Mouse (Mus musculus): ENCODE data around the gene Foxn3. TPM values are rescaled to one million over a fixed set of nuclear protein-coding genes. Genes with fewer than 3 reads are reported as not detected.
A peak's percentile ranks its signal among the peaks of the same experiment; 100 is the strongest.

Gene Foxn3
- polyA plus RNA-seq, 1 experiment from 2014 or later: 86.3 TPM

- no peak overlapping the region for H3K27ac ChIP-seq (replicated peaks; ENCODE audit: low read depth, low read length)
- no peak overlapping the region for H3K4me2 ChIP-seq (ENCODE audit: low read depth, low read length)
- H3K27me3 ChIP-seq (replicated peaks; ENCODE audit: control insufficient read depth, insufficient read depth, low read length): no peaks in the 10 kb centered on the region
- 0 out of 2 replicates have a peak, but pooled peaks cover 3% of the 10 kb centered on the region for H3K4me1 ChIP-seq (ENCODE audit: control insufficient read depth, insufficient read depth, low read length)
- 79% methylated on average over 3 of the region's 3 CpGs for WGBS
- DNase-seq (ENCODE audit: low spot score): no peak
- H3K4me3 ChIP-seq (ENCODE audit: low read depth, low read length): no peak overlapping the region
- peaks cover 6% of the 10 kb centered on the region; the same call in 1 of the 2 replicates for H3K9me3 ChIP-seq (ENCODE audit: control insufficient read depth, low read length)
- H3K9ac ChIP-seq (ENCODE audit: low read depth, low read length): no peak overlapping the region
- no peak for ATAC-seq (ENCODE audit: low read depth)
- no peaks in the 10 kb centered on the region for H3K36me3 ChIP-seq (ENCODE audit: control insufficient read depth, insufficient read depth, low read length)
Measured at GRCm38 (mm10) chr12:99395082-99395481, 168.3 kb downstream of the Foxn3 start.

- Histone ChIP-seq H3K27ac (replicated peaks; ENCODE audit: low read depth, low read length) (no peak overlapping the region), H3K4me1 (ENCODE audit: control insufficient read depth, insufficient read depth, low read length) (0 out of 2 replicates have a peak, but pooled peaks cover 3% of the 10 kb centered on the region), H3K4me2 (ENCODE audit: low read depth, low read length) (no peak overlapping the region), H3K27me3 (replicated peaks; ENCODE audit: control insufficient read depth, insufficient read depth, low read length) (no peaks in the 10 kb centered on the region), H3K9me3 (ENCODE audit: control insufficient read depth, low read length) (peaks cover 6% of the 10 kb centered on the region; the same call in 1 of the 2 replicates), H3K9ac (ENCODE audit: low read depth, low read length) (no peak overlapping the region), H3K4me3 (ENCODE audit: low read depth, low read length) (no peak overlapping the region), H3K36me3 (ENCODE audit: control insufficient read depth, insufficient read depth, low read length) (no peaks in the 10 kb centered on the region)
- DNase-seq (ENCODE audit: low spot score): no peak
- no peak for ATAC-seq (ENCODE audit: low read depth)
- 50% methylated on average over 5 of the region's 5 CpGs for WGBS
Measured at GRCm38 (mm10) chr12:99394676-99395075, 168.7 kb downstream of the Foxn3 start.

- ATAC-seq (ENCODE audit: low read depth) (no peak), DNase-seq (ENCODE audit: low spot score) (no peak)
- Histone ChIP-seq H3K9ac (ENCODE audit: low read depth, low read length) (peak overlapping the region; percentile 93), H3K4me1 (ENCODE audit: control insufficient read depth, insufficient read depth, low read length) (0 out of 2 replicates have a peak, but pooled peaks cover 3% of the 10 kb centered on the region), H3K27ac (replicated peaks; ENCODE audit: low read depth, low read length) (peak overlapping the region; percentile 96; the same call in 1 of the 2 replicates), H3K9me3 (ENCODE audit: control insufficient read depth, low read length) (peaks cover 6% of the 10 kb centered on the region; the same call in 1 of the 2 replicates), H3K4me3 (ENCODE audit: low read depth, low read length) (peak overlapping the region; percentile 90), H3K36me3 (ENCODE audit: control insufficient read depth, insufficient read depth, low read length) (no peaks in the 10 kb centered on the region), H3K4me2 (ENCODE audit: low read depth, low read length) (peak overlapping the region; percentile 75), H3K27me3 (replicated peaks; ENCODE audit: control insufficient read depth, insufficient read depth, low read length) (no peaks in the 10 kb centered on the region)
- 43% methylated on average over 11 of the region's 11 CpGs for WGBS
Measured at GRCm38 (mm10) chr12:99393867-99394630, 169.3 kb downstream of the Foxn3 start.

DNA sequence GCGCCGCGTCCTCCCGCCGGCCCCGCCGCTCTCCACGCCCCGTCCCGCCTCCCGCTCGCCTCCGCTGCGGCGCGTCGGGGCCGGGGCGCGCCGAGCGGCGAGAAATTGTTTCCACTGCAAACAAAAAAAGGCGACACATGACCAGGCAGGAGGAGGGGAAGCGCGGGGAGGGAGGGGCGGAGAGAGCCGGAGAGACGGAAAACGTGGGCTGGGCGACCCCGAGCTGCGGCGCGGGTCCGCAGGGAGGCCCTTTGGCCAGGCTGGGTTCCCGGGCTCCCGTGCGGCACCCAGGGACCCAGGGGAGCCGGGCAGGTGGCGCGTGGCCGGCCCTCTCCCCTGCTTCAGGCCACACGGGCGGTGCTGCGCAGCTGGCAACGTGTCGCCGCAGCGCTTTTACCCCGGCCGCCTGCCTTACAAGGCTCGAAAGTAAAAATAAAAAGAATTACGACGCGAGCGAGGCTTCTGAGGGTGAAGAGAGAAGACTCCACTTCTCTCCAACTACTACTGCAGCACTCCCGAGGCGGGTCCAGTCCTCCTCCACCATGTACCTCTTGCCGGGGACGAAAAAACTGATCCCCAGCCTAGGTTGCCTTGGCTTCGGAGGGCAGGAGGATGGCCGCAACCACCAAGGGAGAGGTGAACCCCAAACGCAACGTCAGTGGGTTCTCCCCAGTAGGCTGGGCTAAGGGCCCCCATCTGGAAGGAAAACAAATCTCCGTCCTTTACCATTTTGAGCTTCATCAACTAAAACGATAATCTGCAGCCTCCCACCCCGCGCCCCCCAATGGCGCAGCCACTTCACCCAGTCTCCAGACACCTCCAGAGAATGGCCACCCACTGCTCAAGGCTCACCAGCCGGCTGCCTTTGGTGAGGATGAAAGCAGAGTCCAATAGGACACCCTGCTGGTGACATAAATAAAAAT lies 170.2 kb downstream of the Foxn3 start:
- ATAC-seq (ENCODE audit: low read depth) (peak; percentile 79), DNase-seq (ENCODE audit: low spot score) (peak; percentile 94)
- Histone ChIP-seq H3K4me3 (ENCODE audit: low read depth, low read length) (peak overlapping the region; percentile 90), H3K4me1 (ENCODE audit: control insufficient read depth, insufficient read depth, low read length) (0 out of 2 replicates have a peak, but pooled peaks cover 3% of the 10 kb centered on the region), H3K9ac (ENCODE audit: low read depth, low read length) (peak overlapping the region; percentile 93), H3K4me2 (ENCODE audit: low read depth, low read length) (peak overlapping the region; percentile 75), H3K36me3 (ENCODE audit: control insufficient read depth, insufficient read depth, low read length) (peaks cover 8% of the 10 kb centered on the region), H3K27me3 (replicated peaks; ENCODE audit: control insufficient read depth, insufficient read depth, low read length) (no peaks in the 10 kb centered on the region), H3K9me3 (ENCODE audit: control insufficient read depth, low read length) (peaks cover 6% of the 10 kb centered on the region; the same call in 1 of the 2 replicates), H3K27ac (replicated peaks; ENCODE audit: low read depth, low read length) (peak overlapping the region; percentile 96)
- WGBS: 0% methylated on average over 43 of the region's 71 CpGs

- under 1% methylated on average over 56 of the region's 87 CpGs for WGBS
- ATAC-seq (ENCODE audit: low read depth): peak; percentile 93
- Histone ChIP-seq H3K4me2 (ENCODE audit: low read depth, low read length) (peak overlapping the region; percentile 75), H3K27me3 (replicated peaks; ENCODE audit: control insufficient read depth, insufficient read depth, low read length) (no peaks in the 10 kb centered on the region), H3K27ac (replicated peaks; ENCODE audit: low read depth, low read length) (peak overlapping the region; percentile 96), H3K4me3 (ENCODE audit: low read depth, low read length) (peak overlapping the region; percentile 90), H3K36me3 (ENCODE audit: control insufficient read depth, insufficient read depth, low read length) (peaks cover 18% of the 10 kb centered on the region), H3K9ac (ENCODE audit: low read depth, low read length) (peak overlapping the region; percentile 93), H3K4me1 (ENCODE audit: control insufficient read depth, insufficient read depth, low read length) (0 out of 2 replicates have a peak, but pooled peaks cover 3% of the 10 kb centered on the region), H3K9me3 (ENCODE audit: control insufficient read depth, low read length) (no peaks in the 10 kb centered on the region)
- peak; percentile 98 for DNase-seq (ENCODE audit: low spot score)
Measured at GRCm38 (mm10) chr12:99391942-99392880, 171.2 kb downstream of the Foxn3 start.

GRCm38 (mm10) chr12:99390429-99390828 lies 173.0 kb downstream of the Foxn3 start:
- Histone ChIP-seq H3K4me3 (ENCODE audit: low read depth, low read length) (no peak overlapping the region), H3K9ac (ENCODE audit: low read depth, low read length) (no peak overlapping the region), H3K4me2 (ENCODE audit: low read depth, low read length) (no peak overlapping the region), H3K36me3 (ENCODE audit: control insufficient read depth, insufficient read depth, low read length) (peaks cover 25% of the 10 kb centered on the region), H3K27ac (replicated peaks; ENCODE audit: low read depth, low read length) (no peak overlapping the region), H3K27me3 (replicated peaks; ENCODE audit: control insufficient read depth, insufficient read depth, low read length) (no peaks in the 10 kb centered on the region), H3K9me3 (ENCODE audit: control insufficient read depth, low read length) (no peaks in the 10 kb centered on the region), H3K4me1 (ENCODE audit: control insufficient read depth, insufficient read depth, low read length) (peaks cover 14% of the 10 kb centered on the region; the same call in 1 of the 2 replicates)
- no peak for DNase-seq (ENCODE audit: low spot score)
- WGBS: 73% methylated on average over 5 of the region's 5 CpGs
- no peak for ATAC-seq (ENCODE audit: low read depth)

DNA sequence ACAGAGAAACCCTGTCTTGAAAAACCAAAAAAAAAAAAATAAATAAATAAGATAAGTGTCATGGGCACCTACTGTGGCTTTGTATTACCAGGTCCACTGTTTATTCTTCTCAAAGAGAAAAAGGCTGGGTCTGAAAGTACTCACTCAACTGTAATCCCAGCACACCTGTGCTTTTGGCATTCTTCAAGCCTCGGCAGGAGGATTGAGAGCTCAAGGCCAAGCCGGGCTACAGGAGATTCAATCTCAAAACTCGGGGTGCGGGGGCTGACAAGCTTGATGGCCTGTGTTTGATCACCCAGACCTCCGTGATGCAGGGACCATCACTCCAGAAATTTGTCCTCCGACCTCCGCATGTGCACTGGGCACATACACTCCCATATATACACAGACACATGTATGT lies 174.1 kb downstream of the Foxn3 start:
- ATAC-seq (ENCODE audit: low read depth) (no peak), DNase-seq (ENCODE audit: low spot score) (no peak)
- H3K27me3 ChIP-seq (replicated peaks; ENCODE audit: control insufficient read depth, insufficient read depth, low read length): no peaks in the 10 kb centered on the region
- WGBS: 87% methylated on average over 7 of the region's 7 CpGs
- H3K27ac ChIP-seq (replicated peaks; ENCODE audit: low read depth, low read length): no peak overlapping the region
- peaks cover 14% of the 10 kb centered on the region; the same call in 1 of the 2 replicates for H3K4me1 ChIP-seq (ENCODE audit: control insufficient read depth, insufficient read depth, low read length)
- no peak overlapping the region for H3K4me3 ChIP-seq (ENCODE audit: low read depth, low read length)
- H3K9ac ChIP-seq (ENCODE audit: low read depth, low read length): no peak overlapping the region
- no peaks in the 10 kb centered on the region for H3K9me3 ChIP-seq (ENCODE audit: control insufficient read depth, low read length)
- no peak overlapping the region for H3K4me2 ChIP-seq (ENCODE audit: low read depth, low read length)
- peaks cover 25% of the 10 kb centered on the region for H3K36me3 ChIP-seq (ENCODE audit: control insufficient read depth, insufficient read depth, low read length)

All from embryonic facial prominence, embryonic 14.5 days (tissue).